Mouse (Mus musculus) urinary bladder, postnatal 14 days (tissue): ENCODE data around the gene Orc5.

Source experiments
- DNase-seq: peaks from one replicate; pipeline ENCODE4 v3.0.0; 2021; ENCODE audit warnings: low spot score

The Orc5 gene

DNA sequence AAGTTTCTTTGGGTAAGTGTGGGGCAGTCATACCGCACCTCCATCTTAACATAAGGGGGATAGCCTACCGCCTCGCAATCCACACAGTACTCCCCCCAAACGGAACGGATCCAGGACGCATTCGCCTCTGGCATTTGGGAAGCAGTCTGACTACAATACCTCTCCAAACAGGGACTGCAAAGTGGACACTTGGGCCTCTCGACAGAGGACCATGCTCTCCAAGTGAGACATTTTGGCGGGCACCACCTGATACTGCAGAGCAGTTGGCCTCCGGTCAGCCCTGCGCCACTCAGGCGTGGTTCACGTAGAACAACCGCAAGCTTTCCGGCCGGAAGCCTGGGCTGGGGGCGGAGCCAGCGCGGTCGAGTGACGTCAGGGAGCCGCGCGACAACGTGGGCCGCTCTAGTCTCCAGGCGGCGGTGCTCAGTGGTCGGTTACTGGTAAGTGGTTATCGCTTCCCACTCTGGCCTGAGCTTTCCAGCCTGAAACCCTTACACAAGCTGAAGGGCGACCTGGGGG, at the start of gene Orc5:
TSS of gene Orc5 (minus strand) at position 397 of the 519 bp plus-strand sequence.
- peak; percentile 93 for DNase-seq

DNA sequence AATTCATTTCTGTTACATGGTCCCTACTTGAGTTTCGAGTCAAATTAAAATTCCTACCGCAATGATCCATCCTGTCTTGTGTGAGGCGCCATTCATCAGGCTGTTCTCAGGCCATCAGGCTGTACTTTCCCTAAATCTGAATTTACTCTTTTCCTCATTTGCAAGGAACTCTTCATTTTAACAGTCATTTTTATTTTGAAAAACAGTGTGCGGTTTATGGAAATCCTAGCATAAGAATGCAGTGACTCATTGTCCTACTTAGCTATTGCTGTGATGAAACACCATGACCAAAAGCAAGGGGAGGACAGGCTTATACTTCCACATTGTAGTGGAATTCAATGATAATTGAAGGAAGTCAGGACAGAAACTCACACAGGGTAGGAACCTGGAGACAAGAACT, 46.8 kb upstream of the Orc5 start:
- no peak for DNase-seq

DNA sequence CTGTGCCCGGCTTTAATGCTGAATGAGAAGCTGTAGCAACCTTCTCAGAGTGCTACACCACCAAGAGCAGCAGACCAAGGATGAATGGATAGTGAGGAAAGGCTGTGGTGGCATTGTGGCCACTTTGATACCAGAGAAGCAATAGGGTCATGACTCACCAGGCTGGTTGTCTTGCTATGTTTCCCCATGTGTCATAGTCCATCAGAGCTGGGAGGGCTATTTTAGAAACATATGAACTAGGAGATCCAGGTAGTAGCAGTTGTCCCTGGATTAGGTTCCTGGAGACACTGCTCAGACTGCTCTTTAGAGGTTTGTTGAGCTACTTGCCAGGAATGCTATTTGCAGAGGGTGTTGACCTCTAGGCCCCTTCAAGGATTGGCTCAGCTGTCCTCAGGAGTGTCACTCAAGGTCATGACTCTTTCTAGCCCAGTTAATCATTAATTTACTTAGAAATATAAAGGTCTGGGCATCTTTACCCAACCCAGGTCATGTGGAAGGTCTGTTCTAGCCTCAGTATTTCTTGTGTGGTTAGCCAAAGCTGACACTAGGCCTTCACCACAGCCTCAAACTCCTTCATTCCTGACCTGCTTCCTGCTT, 39.2 kb upstream of the Orc5 start:
- DNase-seq: no peak

DNA sequence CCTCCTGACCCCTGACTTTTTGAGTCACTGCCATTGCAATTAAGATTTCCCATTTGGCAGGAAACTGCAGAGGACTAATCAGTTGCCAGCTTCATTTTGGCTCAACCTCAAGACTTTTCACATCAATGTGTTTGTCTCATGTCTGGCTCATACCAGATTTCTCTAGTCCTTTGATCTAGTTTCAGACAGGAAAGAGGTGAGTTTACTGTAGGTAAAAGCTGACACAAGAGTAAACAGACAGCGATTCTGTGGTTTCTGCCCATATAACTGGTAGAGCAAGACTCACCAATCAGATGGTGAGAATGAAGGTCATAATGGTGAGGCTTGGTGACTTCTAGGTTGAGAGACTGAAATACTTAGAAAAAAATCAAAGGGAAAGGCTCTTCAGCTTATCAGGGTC, 37.3 kb upstream of the Orc5 start:
- no peak for DNase-seq

DNA sequence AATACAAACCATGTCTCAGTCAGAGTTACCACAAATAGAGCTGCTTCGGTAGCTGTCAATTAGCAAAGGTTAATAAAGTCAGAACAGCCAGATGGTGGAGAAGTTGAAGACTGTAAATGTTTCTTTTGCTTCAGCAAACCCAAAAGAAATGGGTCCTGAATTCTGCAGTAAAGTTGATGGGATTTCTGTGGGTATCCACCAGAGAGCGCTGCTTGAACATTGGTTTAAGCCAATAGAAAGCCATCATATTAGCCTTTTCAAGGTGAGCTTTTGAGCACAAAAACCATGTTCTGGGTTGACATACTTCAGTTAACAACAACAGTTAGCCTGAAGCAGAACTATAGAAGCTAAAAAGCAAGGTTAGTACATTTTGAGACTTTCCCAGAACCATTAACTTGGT, 34.3 kb upstream of the Orc5 start:
- DNase-seq: no peak

DNA sequence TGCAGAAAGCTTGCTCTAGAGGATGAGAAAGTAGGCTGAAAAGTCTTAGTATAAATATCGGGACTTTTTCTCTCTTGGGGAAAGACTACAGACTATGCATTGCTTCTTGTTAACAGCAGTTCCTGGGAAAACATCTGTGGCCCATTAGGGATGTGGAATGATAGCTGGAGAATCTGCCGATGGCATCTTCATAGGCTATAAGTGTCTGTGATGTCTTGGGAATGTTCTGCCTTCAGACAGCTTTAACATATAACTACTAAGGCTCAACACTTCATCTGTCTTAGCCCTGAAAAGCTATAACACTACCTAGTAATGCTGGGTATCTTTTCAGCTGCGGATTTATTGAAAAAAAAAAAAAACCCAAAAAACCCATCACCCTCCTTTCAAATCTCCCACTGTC, 27.8 kb upstream of the Orc5 start:
- no peak for DNase-seq

DNA sequence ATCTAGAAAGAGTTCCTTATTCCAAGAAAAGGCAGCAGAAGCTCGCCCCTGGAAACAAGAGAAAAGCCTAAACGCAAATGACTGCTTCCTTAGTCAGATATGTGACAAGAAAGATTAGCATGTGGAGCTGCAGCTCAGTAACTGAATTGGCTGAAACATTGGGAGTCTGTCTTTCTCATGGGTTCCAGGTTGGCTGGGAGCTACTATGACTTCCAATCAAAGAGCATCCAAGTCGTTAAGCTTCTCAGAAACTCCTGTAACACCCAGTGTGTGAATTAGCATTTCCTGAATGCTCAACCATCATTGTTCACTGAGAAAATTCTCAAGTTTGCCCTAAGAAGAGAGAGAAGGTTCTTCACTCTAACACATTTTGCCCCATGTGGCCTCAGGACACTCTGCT, 24.5 kb upstream of the Orc5 start:
- DNase-seq: no peak

DNA sequence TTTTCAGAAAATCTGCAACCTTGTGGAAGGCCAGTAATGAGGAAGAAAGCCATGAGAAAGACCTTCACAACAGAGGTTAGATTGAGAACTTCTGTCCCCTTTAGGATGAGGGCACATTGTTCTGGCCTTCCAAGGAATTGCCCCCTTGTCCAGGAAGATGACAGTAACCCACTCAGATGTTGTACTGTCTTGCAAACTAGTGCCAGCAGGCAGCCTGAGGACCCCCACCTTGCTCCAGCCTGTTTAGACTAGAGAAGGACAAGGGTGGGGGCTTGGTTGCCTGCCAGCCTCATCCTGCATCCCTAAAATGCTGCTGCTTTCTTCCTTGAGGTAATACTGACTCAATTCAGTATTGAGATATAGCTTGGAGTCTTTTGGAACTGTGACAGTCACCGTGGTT, 23.9 kb upstream of the Orc5 start:
- no peak for DNase-seq

DNA sequence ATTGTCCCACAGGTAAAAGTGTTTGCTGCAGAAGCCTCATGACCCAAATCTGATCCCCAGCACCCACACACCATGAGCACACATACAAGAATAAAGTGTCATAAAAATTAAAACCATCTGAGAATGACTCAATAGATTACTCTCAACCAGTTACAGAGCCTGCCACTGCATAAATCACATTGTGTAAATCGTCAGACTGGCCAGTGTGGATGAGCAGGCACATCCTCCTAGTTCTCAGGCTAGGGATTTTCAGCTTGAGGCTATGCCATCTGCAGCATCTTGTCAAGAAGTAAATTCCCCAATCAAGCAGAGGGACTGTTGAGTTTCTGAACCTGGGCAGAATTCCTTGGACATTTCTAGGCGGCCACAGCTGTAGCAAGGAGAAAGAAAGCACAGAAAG, 23.5 kb upstream of the Orc5 start:
- DNase-seq: no peak

DNA sequence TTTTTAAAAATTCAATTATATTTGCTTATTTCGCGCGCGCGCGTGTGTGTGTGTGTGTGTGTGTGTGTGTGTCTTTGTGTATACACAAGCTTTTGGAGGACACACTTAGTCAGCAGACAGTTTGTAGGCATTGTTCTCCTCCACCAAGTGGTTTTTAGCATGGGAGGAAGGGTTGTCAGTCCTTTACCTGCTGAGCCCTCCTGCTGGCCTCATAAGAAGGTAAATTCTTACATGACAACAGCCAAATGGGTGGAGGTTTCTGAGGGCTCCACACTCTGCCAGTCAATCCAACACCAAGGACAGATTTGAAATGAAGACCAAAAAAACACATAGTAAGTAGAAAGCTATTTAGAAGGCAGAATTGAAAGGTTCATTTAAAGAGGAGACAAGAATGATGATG, 22.7 kb upstream of the Orc5 start:
- no peak for DNase-seq

DNA sequence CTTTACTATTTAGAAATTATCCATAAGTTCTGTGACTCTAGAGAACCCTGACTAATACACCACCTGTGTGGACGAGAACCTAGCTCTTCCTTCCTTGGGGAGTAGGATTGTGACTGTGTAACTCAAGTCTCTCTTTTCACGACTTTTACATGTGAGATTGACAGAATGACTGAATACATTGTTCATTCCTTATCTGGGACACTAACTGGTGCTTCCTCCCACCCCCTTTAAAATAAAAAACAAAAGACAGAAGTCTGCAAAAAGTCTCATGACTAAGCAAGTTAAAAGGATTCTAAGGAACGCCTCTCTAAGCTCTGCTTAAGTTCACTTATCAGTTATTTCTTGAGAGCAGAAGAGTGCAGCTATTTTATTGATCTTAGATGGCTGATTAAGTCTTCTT, 22.2 kb upstream of the Orc5 start:
- DNase-seq: no peak

DNA sequence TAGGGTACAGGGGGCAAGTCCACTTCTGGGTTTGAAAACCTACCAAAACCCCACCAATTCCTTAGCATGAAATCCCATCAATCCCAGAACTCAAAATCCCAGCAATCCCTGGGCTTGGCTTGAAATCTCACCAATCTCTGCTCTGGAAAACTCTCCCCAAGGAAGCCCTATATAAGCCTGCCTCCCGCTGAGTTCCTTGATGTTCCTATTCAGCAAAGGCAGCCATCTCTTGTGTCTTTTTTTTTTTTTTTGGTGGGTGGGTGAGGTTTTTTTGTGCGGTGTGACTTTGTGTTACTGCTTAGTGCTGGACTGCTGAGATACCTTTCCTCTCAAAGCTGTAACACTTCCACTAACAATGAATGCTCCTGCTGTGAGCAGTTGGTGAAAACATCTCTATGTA, 15.5 kb upstream of the Orc5 start:
- DNase-seq: no peak

DNA sequence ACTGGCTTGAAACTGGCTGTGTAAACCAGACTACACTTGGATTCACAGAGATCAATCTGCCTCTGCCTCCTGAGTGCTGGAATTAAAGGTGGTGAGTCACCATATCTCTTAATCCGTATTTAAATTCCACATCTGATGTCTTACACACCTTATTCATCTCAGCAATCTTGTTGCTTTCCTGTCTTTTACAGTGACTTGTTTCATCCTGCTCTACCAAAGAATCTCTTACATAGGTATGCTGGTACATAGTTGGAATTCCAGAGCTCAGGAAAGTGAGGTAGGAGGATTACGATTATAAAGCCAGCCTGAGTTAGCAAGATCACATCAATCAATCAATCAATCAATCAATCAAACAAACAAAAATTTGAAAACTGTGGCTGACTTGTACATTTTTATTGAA, 9.6 kb upstream of the Orc5 start:
- no peak for DNase-seq

DNA sequence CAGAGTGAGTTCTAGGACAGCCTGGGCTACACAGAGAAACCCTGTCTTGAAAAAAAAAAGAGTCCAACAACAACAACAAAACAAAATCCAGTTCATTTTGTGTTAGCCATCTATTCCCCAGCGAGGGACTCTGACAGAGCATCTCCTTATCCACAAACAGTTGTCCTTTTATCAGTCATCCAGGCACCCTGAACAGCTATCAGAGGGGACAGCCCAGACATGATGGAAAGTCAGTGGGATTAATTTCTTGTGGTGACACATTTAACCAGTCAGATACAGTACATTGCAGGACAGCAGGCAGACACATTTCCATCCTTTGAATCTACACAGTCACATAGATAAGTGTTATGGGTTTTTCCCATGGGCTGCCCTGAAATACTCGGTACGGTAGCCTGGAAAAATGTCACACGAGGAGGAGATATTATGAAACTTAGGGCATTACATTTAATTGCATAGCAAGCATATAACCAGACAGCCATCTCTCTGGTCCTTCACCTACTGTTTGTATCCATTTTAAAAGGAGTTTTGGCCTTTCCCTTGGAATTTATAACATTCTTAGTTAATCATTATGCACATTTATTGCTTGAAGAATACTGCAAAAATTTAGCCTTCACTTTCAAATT, 7.4 kb upstream of the Orc5 start:
- DNase-seq: no peak

DNA sequence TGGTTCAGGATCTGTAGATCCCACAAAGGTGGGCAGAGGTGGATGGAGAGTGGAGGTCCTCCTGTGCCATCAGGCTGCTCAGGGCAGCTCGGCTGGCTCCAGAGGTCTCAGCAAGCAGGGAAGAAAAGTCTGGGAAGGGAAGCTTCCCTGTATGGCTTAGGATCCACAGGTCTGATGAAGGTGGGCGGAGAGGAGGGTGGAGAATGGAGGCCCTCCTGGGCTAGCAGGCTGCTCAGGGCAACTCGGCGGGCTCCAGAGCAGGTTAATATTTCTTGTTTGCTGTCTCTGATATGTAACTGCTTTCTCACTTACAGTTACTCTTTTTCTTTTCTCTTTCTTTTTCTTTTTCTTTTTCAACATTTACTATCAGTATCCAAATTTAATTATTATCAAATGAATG, 6.5 kb upstream of the Orc5 start:
- no peak for DNase-seq

DNA sequence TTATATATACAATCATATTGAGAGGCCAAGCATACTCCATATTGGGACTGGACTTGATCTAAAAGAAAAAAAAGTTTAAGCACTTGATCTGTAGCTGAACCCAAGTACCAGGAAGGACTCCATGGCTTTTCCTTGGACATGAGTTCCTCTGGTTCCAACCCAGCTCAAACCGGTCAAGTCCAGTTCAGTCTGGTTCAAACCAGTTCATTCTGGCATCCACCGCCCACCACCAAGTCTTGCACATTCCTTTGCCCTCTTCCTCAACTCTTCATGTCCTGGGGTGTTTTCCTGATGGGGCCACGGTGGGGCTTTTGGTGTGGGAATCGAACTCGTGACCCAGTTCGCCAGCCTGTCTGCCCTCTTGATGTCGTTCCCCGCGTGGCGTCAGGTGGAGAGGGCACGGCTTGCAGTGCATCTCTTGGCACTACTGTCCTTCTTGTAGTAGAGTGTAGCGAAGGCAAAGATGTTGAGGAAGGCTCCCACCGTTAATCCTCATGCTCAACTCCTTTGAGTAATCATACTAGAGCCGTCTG, 2.1 kb upstream of the Orc5 start:
- no peak for DNase-seq

DNA sequence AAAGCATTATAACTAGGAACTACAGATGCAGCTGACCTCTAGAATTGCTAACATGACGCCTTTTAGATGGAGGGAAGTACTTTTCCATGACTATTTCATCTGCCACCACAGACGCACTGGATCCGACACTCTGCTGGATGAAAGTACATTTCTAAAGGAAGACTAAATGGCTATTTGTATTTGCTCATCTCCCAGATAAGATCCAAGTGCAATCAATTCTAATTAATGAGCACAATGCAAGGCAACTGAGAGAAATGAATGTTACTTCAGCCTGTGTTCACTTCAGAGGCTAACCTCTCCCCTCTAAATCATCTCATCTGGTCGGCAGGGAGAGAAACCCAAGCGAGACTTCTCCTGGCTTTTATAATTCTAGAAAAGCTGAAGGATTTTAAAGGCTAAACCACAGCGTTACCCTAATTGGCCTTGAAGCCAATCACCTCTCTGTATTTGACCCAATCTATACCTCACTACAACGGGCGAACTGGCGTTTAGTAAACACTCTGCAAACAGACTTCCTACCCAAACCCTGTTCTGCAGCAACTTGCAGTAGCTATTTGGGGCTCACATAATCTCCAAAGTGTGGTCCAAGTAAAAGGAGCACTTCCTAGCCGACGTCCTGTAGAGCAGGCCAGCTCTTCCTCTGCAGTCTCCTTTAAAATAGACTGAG, 730 bp downstream of the Orc5 start:
- DNase-seq: no peak

DNA sequence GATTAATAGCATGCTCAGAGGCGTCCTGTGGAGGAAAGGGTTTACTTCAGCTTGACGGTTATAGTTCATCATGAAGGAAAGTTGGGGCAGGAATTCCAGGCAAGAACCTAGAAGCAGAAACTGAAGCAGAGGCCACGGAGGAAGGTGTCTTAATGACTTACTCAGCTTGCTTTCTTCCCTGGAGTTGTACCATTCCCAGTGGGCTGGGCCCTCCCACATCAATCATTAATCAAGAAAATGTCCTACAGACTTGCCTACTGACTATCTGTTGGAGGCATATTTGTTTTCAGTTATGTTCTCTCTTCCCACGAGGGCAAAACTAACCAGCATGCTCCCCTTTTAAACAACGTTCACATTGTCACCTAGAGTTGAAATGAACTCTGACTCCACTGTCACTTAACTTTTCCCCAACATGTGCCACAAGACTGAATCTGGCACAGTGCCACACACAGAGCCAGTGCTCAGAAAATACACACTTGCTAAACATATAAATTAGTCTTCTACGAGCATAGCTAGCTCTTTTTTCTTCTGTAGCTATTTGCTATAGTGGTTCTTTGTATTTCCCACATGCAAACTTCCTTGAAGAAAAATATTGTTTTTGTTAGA, 1.6 kb downstream of the Orc5 start:
- DNase-seq: no peak

DNA sequence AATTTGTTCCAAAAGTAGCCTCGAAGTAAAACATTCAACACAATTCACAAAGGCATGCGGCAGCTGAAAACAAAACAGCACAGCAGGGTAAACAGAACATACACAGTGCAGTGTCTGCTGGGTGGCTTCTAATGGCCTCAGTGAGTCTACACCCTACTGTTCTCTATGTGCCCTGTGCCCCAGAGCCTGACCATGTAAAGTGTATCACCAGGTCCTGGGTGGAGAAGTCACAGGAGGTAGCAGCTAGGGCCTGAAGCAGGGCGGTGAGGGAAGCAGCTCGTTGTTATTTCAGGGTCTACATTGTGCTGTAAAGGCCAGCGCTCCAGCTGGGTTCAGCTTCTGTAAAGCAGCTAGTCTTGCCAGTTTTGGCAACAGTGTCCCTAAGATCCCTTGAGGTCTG, 3.7 kb downstream of the Orc5 start:
- DNase-seq: no peak

DNA sequence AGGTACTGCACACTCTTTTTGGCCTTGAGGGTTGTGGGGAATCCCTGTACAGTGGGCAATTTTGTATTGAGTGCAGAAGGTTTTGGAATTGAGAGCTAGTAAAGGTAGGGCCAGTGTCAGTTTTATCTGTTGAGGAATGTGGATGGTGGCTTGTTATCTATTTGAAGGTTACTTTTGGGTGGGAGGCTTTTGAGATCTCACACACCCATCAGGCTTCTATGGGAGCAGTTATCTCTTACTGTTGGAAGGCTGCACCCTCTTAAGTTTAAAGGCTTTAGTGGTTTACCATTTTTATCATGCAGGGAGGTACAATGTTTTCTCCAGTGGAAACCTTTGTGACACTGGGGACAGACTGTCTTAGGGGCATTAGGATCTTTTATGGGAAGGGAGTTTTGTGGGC, 4.9 kb downstream of the Orc5 start:
- no peak for DNase-seq

DNA sequence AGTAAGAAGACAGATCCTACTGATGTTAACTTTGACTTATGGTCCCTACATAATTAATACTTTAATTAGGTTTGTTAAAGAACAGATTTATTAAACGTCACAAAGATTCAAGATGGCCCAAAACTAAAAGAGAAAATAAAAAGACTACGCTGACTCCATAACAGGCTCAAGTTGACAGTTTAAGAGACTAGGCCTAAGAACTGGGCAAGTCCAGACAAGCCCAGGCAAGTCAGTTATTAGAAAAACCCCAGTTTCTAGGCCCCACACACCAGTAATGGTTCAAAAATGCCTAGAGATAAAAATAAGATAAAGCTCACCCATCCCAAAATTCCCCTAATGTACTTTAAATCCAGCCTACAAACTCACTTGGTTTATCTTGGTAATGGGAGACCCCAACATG, 7.6 kb downstream of the Orc5 start:
- DNase-seq: no peak

DNA sequence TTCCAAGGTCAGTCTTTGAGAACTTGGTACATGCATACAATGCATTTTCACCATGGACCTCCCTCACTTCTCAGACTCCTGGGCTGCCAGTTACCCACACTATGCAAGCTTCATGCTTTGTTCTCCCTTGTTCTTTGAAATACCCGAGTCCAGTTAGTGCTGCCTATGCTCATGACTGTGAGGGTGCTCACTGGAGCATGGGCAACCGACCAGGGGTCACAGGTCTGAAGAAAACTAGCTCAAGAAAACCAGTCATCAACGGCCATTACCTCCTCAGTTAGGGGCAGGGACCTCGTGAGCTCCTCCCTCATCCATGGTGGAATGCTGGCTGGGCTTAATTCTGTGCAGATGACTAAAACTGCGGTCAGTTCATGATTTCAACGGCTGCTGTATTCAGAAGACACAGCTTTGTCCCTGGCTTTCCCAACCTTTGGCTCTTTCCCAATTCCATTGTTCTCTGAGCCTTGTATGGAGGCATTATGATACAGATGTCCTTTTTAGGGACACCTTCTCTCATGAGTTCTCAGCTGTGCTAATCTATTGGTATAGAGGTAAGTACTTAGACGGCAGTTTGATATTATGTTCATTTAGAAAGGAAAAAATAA, 11.1 kb downstream of the Orc5 start:
- no peak for DNase-seq

DNA sequence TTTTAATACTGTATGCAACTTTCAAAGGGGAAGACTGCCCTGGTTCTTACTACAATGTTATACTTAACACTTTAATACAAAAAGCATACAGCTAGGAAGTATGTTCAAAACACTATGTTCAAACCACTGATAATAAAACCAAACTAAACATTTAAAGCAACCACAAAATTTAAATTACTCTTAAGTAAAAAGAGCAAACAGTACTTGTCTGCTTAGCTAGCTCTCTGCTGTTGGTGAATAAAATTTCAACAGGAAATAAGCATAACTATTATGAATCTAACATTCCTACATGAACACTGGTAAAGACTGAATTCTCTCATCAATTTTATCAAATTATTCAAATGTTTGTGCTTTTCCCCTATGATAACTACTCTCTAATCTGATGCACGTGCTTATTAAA, 13.5 kb downstream of the Orc5 start:
- no peak for DNase-seq
